Mouse (Mus musculus) limb, embryonic 11.5 days (tissue): Measurements from ENCODE around the gene Ptgdr2. TPM values are rescaled to one million over a fixed set of nuclear protein-coding genes. Genes with fewer than 3 reads are reported as not detected.
A peak's percentile ranks its signal among the peaks of the same experiment; 100 is the strongest.

Source experiments
- ATAC-seq: fragments of 200-750 bp; cut with Nextera tagmentation; 2 replicates; pipeline ENCODE4 v1.8.0; 2017; ENCODE audit warnings: low read depth; ENCODE audit not compliant: insufficient number of reproducible peaks, low FRiP score, low TSS enrichment
- DNase-seq: peaks from one replicate; pipeline ENCODE4 v3.0.0-alpha.2; 2015; ENCODE audit warnings: low spot score
- H3K27ac ChIP-seq: fragments of 300-500 bp; sonication (generic); replicated peaks from 2 replicates; pipeline ENCODE4 v1.5.1; 2014; ENCODE audit warnings: low read depth, mild to moderate bottlenecking, low read length
- H3K27me3 ChIP-seq: fragments of 300-500 bp; sonication (generic); 2 replicates; pipeline ENCODE4 v1.6.1; 2014; ENCODE audit warnings: mild to moderate bottlenecking, low read length, mixed read lengths; ENCODE audit not compliant: control insufficient read depth, insufficient read depth
- H3K36me3 ChIP-seq: fragments of 300-500 bp; sonication (generic); 2 replicates; pipeline ENCODE4 v1.6.1; 2014; ENCODE audit warnings: mild to moderate bottlenecking, low read length, moderate library complexity, mixed read lengths; ENCODE audit not compliant: control insufficient read depth, insufficient read depth
- H3K4me1 ChIP-seq: fragments of 300-500 bp; sonication (generic); 2 replicates; pipeline ENCODE4 v1.6.1; 2014; ENCODE audit warnings: low read length, mixed read lengths; ENCODE audit not compliant: control insufficient read depth, insufficient read depth
- H3K4me2 ChIP-seq: fragments of 300-500 bp; sonication (generic); 2 replicates; pipeline ENCODE4 v1.6.1; 2014; ENCODE audit warnings: low read depth, mild to moderate bottlenecking, moderate library complexity; ENCODE audit not compliant: severe bottlenecking
- H3K4me3 ChIP-seq: fragments of 300-500 bp; sonication (generic); 2 replicates; pipeline ENCODE4 v1.5.1; 2014; ENCODE audit warnings: low read depth, low read length
- H3K9ac ChIP-seq: fragments of 300-500 bp; sonication (generic); 2 replicates; pipeline ENCODE4 v1.6.1; 2014; ENCODE audit warnings: mild to moderate bottlenecking, low read length
- H3K9me3 ChIP-seq: fragments of 300-500 bp; sonication (generic); 2 replicates; pipeline ENCODE4 v1.6.1; 2016; ENCODE audit warnings: low read length; ENCODE audit not compliant: control insufficient read depth
- WGBS: fragments of 180-500 bp; shearing (Covaris S2); extraction: QIAGEN DNeasy Blood & Tissue Kit; methylation state at CpG from one replicate; pipeline ENCODE4 v1.1.7; 2014; 5-methylcytosine and 5-hydroxymethylcytosine counted together
- polyA plus RNA-seq: library from polyadenylated mRNA; unstranded; fragments of >200 nt; fragmentation: Nextera tagmentation; extraction: Ambion mirVana; gene quantifications from 2 replicates; pipeline ENCODE4 v1.2.1, GENCODE M21; 2014

Gene Ptgdr2
- polyA plus RNA-seq, 1 experiment from 2014 or later = not detected

DNA sequence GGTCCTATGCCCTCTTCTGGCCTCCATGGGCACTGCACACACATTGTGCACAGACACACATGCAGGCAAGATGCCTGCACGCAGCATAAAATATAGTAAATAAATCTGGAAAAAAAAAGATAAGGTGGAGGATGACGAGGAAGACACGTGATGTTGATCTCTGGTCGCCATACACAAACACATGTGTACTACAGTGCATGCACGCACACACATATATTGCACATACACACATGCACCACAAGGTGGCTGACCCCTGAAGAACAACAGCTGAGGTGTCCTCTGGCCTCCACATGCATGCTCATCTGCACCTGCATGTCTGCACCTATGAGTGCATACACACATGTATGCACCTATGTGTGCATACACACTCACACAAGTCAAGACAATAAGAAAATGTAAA lies 883 bp upstream of the Ptgdr2 start:
- DNase-seq (no peak), ATAC-seq (no peak)
- Histone ChIP-seq H3K27me3 (no peaks in the 10 kb centered on the region), H3K4me3 (no peak overlapping the region), H3K4me1 (0 out of 2 replicates have a peak, but pooled peaks cover 3% of the 10 kb centered on the region), H3K27ac (no peak overlapping the region), H3K4me2 (no peak overlapping the region), H3K36me3 (no peaks in the 10 kb centered on the region), H3K9ac (no peak overlapping the region), H3K9me3 (no peaks in the 10 kb centered on the region; the same call in 1 of the 2 replicates)
- WGBS = 86% methylated on average over 5 of the region's 5 CpGs

DNA sequence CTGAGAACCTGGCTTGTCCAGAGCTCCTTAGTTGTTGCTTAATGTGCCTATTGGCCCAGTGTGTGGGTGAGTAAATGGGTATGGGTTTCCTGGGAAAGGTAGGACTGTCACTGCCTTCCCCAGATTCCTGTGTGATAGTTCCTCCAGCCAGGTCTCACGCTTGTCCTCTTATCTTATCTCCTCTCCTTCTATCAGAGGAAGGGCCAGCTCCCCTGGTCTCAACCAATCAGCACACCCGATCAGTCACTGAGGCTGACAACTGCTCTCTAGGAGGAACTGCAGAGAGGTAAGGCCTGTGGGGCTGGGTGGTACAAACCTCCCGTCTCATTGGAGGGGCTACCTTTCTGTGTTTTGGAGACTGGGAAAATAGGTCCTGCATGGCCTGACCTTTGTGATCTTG lies 1.8 kb downstream of the Ptgdr2 start:
- no peaks in the 10 kb centered on the region; the same call in 1 of the 2 replicates for H3K9me3 ChIP-seq
- ATAC-seq (no peak), DNase-seq (no peak)
- no peaks in the 10 kb centered on the region for H3K27me3 ChIP-seq
- peaks cover 7% of the 10 kb centered on the region; the same call in 1 of the 2 replicates for H3K36me3 ChIP-seq
- H3K27ac ChIP-seq = no peak overlapping the region
- H3K4me1 ChIP-seq = 0 out of 2 replicates have a peak, but pooled peaks cover 4% of the 10 kb centered on the region
- H3K4me2 ChIP-seq = no peak overlapping the region
- H3K4me3 ChIP-seq = no peak overlapping the region
- H3K9ac ChIP-seq = no peak overlapping the region
- 43% methylated on average over 3 of the region's 3 CpGs for WGBS

DNA sequence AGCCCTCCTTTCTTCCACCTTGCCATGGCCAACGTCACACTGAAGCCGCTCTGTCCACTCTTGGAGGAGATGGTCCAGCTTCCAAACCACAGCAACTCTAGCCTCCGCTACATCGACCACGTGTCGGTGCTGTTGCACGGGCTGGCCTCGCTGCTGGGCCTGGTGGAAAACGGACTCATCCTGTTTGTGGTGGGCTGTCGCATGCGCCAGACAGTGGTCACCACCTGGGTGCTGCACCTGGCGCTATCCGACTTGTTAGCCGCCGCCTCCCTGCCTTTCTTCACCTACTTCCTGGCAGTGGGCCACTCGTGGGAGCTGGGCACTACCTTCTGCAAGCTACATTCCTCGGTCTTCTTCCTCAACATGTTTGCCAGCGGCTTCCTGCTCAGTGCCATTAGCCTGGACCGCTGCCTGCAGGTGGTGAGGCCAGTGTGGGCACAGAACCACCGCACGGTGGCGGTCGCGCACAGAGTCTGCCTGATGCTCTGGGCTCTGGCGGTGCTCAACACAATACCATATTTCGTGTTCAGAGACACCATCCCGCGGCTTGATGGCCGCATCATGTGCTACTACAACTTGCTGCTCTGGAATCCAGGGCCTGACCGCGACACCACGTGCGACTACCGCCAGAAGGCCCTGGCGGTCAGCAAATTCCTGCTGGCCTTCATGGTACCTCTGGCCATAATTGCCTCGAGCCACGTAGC lies 3.3 kb downstream of the Ptgdr2 start:
- DNase-seq (peak; percentile 94), ATAC-seq (peak; percentile 83)
- Histone ChIP-seq H3K4me1 (0 out of 2 replicates have a peak, but pooled peaks cover 4% of the 10 kb centered on the region), H3K36me3 (peaks cover 17% of the 10 kb centered on the region), H3K9ac (peak overlapping the region; percentile 81), H3K27ac (no peak overlapping the region), H3K9me3 (no peaks in the 10 kb centered on the region; the same call in 1 of the 2 replicates), H3K27me3 (no peaks in the 10 kb centered on the region), H3K4me3 (peak overlapping the region; percentile 38), H3K4me2 (peak overlapping the region; percentile 88)
- WGBS = 17% methylated on average over 37 of the region's 37 CpGs

DNA sequence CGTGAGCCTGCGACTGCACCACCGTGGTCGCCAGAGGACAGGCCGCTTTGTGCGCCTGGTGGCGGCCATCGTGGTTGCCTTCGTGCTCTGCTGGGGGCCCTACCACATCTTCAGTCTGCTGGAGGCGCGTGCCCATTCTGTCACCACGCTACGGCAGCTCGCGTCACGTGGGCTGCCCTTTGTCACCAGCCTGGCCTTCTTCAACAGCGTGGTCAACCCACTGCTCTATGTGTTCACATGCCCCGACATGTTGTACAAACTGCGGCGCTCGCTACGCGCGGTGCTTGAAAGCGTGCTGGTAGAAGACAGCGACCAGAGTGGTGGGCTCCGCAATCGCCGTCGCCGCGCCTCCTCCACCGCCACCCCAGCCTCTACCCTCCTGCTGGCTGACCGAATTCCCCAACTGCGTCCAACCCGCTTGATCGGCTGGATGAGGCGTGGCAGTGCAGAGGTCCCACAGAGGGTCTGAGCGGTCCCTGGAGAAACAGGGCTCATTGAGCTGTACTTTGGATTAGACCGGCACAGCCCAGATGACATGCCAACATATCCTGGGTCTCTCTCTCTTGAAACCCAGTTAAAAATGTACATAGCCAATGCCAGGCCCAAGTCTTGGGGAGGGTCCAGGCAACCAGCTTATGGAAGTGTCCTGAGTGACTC lies 4.0 kb downstream of the Ptgdr2 start:
- 1% methylated on average over 40 of the region's 40 CpGs for WGBS
- Histone ChIP-seq H3K4me1 (0 out of 2 replicates have a peak, but pooled peaks cover 4% of the 10 kb centered on the region), H3K4me2 (peak overlapping the region; percentile 88), H3K36me3 (peaks cover 17% of the 10 kb centered on the region), H3K9me3 (no peaks in the 10 kb centered on the region; the same call in 1 of the 2 replicates), H3K27me3 (no peaks in the 10 kb centered on the region), H3K4me3 (peak overlapping the region; percentile 38), H3K27ac (no peak overlapping the region), H3K9ac (peak overlapping the region; percentile 81)
- peak; percentile 81 for ATAC-seq
- peak; percentile 74 for DNase-seq

DNA sequence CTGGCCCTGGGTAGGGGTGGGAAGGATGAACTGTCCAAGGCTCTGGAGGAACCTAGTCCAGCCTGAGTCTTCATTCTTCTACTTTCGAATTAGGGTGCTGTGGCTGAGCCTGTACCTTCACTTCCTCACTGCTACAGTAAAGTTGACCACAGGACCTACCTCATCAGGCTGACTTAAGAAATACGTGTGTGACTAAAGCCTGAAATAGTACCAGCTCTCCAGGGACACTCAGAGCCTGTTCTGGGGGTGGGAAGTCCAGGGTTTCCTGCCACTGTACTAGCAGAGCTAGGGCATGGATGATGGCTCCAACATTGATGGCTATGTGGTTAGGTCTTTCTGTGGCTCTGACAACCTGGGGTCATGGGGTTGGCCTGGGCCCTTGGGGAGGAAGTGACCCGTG lies 7.0 kb downstream of the Ptgdr2 start:
- Histone ChIP-seq H3K4me1 (peaks cover 16% of the 10 kb centered on the region), H3K9ac (no peak overlapping the region), H3K27ac (no peak overlapping the region), H3K36me3 (peaks cover 17% of the 10 kb centered on the region), H3K4me2 (no peak overlapping the region), H3K4me3 (no peak overlapping the region), H3K9me3 (no peaks in the 10 kb centered on the region), H3K27me3 (no peaks in the 10 kb centered on the region)
- ATAC-seq = no peak
- WGBS = 84% methylated on average over 3 of the region's 3 CpGs
- no peak for DNase-seq

DNA sequence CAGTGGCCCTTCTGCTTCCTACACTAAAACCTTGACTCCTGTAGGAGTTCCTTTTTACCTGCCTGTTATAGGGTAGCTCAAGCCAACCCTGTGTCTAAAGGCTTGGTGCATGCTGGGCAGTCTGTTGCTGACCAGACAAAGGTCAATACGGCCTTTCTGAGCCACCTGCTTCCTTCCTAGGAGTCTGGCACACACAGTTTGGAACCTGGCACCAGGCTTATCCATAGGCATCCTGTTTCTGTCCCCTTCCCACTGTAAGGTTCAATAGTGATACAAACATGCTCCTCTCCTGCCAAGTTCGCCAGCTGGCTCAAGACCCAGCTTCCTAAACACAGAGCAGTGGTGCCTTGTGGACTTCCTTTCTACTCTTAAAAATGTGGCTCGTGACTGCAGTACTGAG lies 9.5 kb downstream of the Ptgdr2 start:
- Histone ChIP-seq H3K27ac (no peak overlapping the region), H3K4me2 (no peak overlapping the region), H3K4me1 (peaks cover 12% of the 10 kb centered on the region), H3K9ac (no peak overlapping the region), H3K4me3 (no peak overlapping the region), H3K27me3 (no peaks in the 10 kb centered on the region), H3K9me3 (no peaks in the 10 kb centered on the region), H3K36me3 (peaks cover 17% of the 10 kb centered on the region)
- 89% methylated on average over 3 of the region's 3 CpGs for WGBS
- DNase-seq (no peak), ATAC-seq (no peak)

DNA sequence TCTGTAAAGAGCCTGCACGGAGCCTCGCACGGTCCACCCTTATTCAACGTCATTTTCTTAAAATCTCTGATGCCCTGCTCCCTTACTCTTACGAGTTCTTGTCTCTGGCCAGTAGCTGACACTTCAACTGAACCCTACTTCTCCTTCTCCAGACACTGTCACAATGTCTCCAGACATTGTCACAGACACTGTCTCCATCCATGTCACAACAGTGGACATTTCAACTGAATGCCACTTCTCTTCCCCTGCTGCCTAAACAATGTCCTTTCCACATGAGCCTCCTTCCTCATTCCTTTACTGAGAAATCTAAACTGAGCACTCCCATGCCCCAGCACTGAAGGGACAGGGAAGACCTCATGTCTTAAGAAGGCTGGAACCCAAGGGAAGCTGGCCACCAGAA lies 10.3 kb downstream of the Ptgdr2 start:
- H3K36me3 ChIP-seq = peaks cover 17% of the 10 kb centered on the region
- no peak for ATAC-seq
- 91% methylated on average over 5 of the region's 5 CpGs for WGBS

DNA sequence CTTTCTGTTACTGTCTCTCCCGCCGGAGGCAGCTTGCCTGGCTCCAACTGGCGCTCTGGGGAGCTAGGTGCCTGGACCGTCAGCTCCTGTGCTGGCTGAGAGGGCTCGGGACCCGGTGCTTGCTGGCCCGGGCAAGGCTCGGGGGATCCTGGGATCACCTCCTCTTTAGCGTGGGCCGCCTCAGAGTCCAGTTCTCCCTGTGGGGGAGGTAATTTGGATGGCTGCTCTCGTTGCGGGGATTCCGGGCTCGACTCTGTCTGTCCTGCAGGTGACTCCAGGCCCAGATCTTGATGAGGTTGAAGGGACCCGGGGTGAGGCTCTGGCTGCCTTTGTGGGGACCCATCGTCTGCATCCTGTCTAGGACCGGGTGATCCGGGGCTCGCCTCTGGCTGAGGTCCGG lies 11.5 kb downstream of the Ptgdr2 start:
- Histone ChIP-seq H3K4me2 (peak overlapping the region; percentile 100), H3K4me1 (peaks cover 12% of the 10 kb centered on the region), H3K9ac (peak overlapping the region; percentile 81), H3K27ac (no peak overlapping the region), H3K9me3 (no peaks in the 10 kb centered on the region), H3K36me3 (peaks cover 14% of the 10 kb centered on the region), H3K4me3 (peak overlapping the region; percentile 71), H3K27me3 (no peaks in the 10 kb centered on the region)
- 1% methylated on average over 20 of the region's 20 CpGs for WGBS
- DNase-seq (peak; percentile 29), ATAC-seq (no peak)

More for the DNA sequence above, 10.3 kb downstream of the Ptgdr2 start:
- H3K4me1 ChIP-seq = peaks cover 12% of the 10 kb centered on the region
- H3K27ac ChIP-seq = no peak overlapping the region
- H3K4me2 ChIP-seq = peak overlapping the region; percentile 100
- H3K9ac ChIP-seq = peak overlapping the region; percentile 45
- peak overlapping the region; percentile 71 for H3K4me3 ChIP-seq
- no peaks in the 10 kb centered on the region for H3K9me3 ChIP-seq
- H3K27me3 ChIP-seq = no peaks in the 10 kb centered on the region
- DNase-seq = no peak
